Mouse (Mus musculus): ENCODE results near the gene Cntnap2.
"Not testable (repeated sequence)": the region's sequence is repeated elsewhere in the genome, so short reads cannot be mapped to it uniquely, and the experiment has no call there.

The Cntnap2 gene

GRCm38 (mm10) chr6:47259626-47260114, 2200.5 kb downstream of the Cntnap2 start:
- no peak for DNase-seq

DNA sequence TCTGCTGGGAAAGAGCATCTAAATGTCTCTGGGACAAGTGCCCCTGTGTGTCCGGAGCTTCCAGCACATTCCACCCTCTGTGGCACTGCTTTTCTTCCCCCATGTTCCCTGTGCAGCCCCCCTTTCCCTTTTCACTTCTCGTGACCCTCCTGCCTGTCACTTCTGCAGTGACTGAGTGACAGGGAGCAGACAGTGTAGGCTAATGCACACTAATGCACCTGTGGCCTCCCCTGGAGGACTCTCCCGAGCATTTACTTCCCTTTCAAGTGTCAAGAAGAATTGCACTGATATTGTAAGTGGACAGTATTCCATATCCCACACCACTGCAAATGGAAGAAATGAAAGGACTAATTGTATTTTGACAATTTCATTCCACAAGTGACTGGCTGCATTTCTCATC, 2208.1 kb downstream of the Cntnap2 start:
- no peak for DNase-seq

- DNase-seq: no peak
Measured at GRCm38 (mm10) chr6:47269455-47269854, 2210.3 kb downstream of the Cntnap2 start.

DNA sequence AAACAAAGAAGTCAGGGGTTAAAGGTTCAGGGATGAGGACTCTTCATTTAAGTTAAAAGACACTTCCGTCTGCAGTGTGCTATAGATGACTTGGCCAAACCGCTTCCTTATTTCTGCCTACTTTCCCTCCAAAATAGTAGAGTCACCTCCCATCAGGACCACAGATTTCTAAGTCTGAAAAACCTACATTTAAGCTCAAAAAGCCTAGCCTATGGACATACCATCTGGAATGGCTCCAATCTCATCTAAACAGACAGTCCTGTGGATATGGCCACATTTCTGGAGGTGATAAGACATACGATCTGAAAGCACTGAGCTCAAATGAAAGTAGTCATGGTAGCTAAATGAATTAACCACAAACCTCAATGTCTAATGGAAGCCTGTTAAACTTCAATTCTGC, 2212.4 kb downstream of the Cntnap2 start:
- DNase-seq: no peak

DNA sequence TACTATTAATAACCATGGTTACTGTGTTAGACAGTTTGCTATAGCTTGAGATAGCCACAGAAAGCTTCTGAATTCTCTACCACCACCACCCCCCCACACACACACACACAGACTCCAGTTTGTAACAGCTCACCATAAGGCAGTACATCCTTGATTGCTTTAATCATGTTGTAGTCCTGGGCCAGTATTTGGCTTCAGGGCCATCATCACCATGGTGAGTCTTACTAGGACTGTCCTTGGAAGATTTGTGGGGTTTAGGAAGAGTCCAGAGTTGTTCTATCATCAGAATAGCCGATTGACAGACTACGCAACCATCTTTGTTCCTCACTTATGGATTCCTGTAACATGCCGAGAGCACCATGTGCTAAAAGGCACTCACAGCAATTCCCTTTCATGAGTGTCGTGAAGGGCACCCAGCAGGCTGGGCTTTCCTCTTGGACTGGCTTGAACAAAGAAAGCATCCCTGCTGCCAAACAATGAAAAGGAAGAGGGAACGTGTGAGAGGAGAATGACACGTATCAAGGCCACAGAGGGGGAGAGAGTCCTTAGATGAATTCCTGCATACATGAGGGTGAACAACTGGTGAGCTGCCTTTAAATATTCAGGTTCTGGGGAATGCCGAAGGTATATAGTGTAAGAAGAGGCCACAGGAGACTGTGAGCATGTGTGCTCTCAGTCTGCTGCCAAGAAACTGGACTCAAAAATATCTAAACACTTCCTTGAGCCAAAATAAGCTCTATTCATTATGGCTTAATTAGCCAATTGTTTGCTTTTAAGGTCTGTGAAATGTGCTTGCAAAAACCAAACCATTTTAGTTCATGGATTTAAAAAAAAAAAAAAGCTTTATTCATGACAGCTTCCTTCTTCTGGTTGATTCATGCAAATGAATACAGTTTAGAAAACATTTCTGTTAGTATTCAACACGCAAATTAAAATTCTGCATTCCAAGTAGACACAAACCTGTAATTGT, 2213.7 kb downstream of the Cntnap2 start:
- no peak for DNase-seq

DNA sequence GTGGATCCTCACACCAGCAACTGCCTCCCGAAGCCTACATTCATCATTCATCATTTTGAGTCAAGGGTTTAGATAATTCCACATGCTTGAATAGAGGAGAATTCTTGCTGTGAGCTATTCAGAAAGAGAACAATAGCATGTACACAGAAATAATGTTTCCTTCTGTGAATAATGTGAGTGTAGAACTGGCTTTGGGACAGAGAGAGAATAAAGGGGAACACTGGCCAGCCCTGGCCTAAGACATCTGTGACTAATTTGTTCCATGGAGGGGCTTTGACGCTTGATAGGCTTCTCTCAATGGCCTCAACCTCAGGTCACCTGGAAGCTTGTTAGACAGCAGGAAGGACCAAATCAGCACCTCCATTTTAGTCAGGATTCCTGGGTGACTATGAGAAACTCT, 2215.9 kb downstream of the Cntnap2 start:
- no peak for DNase-seq

DNA sequence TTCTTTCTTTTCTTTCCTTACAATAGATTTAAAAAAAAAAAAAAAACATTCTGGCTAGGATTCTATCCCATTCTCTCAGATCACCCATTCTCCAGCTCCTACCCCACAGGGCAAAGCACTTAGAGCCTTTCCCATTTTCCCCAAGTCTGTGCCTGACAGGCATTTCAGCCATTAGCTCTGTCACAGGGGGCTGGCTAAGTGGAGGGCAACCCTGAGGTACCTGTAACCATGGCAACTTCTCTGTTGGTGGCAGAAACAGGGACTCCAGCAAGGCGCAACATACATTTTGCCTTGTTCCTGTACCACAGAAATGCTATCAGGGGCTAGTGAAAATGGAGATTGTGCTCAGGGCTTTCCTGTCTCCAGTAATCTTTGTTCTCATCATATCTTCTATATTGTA, 2220.0 kb downstream of the Cntnap2 start:
- DNase-seq: no peak

DNA sequence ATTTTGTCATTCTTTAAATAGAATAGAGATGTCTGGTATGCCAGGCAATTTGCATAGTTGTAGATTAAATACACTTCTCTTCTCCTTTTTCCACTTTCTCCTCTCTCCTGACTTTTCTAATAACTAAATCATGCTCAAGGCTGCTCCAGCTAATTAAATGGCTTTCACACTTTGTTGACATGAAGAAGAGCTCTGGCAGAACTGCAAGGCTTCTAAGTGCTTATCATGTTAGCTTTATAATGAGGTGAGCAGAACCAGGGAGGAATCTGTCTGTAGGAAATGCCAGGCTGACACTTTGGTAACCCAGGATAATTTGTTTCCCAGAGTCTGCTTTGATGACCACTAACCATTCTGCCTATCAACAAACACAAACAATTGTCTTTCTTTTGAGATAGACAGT, 2222.4 kb downstream of the Cntnap2 start:
- no peak for DNase-seq

- DNase-seq: no peak
Measured at GRCm38 (mm10) chr6:47284794-47285193, 2225.6 kb downstream of the Cntnap2 start.

DNA sequence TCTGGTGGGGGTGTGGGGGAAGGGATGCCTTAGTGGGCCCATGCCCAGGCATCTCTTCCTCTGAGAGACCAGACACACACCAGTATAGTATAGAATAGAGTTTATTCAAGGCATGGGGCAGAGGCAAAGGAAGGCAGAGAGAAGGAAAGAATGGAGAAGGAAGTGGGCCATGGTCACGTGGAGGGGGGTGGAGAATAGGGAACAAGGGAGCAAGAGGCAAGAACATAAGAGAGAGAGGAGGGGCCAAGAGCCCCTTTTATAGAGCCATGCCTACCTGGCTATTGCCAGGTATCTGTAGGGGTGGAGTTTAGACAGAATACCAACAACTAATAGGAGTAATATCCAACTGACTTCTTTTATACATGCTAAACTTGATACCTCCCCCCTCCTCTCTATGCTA, 2226.6 kb downstream of the Cntnap2 start:
- no peak for DNase-seq

DNA sequence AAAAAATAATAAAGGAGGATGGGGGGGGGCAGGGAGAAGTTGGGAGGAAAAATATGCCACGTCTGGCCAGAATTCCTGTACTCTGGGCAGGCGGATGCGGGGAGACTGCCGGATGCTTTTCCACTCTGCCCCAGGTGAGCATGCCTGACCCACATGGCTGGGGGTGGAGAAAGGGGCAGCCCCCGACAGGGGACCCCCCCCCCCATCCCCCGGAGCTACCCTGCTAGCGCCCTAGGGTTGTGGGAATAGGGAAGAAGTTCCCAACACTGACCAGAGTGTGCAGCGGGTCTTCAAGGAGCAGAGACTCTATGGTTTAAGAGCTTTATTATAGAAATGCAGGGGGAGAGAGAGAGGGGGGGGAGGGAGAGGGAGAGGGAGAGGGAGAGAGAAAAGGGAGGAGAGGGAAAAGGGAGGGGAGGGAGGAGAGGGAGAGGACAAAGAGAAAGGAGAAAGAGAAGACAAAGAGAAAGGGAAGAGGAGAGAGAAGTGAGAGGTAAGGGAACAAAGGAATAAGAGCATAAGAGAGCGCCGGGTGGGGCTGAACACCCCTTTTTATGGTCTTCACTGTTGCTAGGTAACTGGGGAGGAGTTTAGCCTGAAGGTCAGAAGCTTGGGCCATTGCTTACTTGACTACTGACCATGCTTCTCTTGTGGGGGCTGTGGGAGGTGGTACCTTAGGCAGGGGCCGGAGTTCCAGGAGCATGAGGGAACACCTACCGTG, 2227.2 kb downstream of the Cntnap2 start:
- DNase-seq: not testable (repeated sequence)

GRCm38 (mm10) chr6:47287722-47288121, 2228.6 kb downstream of the Cntnap2 start:
- no peak for DNase-seq

DNA sequence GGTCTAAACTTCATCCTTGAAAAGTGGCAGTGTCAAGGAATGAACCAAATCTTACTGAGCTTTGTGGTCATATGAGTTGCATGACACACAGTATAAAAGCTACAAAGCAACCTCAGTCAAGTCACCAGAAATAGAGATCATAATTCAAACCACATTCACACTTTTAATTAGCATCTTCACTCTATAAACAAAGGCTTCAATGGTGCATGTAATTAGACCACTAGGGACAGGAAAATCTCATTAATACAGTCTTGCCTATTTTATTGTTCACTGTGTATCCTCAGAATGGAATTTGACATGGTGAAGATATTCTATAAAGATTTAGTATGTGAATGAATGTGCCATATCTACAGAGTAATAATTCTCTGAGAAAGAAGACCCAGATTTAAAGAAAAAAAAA, 2232.8 kb downstream of the Cntnap2 start:
- DNase-seq: no peak

DNA sequence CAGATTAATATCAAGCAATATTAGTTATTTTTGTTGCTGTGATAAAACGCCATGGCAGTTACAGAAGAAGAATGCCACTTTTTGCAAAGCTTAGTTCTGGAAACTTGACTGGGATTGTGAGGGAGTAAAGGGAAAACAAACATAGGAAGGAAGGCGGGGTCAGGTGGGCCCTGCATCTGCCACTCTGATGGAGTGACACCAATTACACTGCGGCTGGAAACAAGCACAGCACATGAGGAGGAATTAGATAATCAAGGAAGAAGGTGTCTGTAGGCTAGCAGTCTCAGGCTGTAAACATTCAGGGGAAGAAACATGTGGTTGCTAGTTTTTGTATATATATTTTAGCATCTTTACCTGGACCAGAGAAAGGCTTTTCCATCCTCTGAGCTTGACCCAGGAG, 2233.3 kb downstream of the Cntnap2 start:
- DNase-seq: no peak

- DNase-seq: no peak
Measured at GRCm38 (mm10) chr6:47294433-47294832, 2235.3 kb downstream of the Cntnap2 start.

DNA sequence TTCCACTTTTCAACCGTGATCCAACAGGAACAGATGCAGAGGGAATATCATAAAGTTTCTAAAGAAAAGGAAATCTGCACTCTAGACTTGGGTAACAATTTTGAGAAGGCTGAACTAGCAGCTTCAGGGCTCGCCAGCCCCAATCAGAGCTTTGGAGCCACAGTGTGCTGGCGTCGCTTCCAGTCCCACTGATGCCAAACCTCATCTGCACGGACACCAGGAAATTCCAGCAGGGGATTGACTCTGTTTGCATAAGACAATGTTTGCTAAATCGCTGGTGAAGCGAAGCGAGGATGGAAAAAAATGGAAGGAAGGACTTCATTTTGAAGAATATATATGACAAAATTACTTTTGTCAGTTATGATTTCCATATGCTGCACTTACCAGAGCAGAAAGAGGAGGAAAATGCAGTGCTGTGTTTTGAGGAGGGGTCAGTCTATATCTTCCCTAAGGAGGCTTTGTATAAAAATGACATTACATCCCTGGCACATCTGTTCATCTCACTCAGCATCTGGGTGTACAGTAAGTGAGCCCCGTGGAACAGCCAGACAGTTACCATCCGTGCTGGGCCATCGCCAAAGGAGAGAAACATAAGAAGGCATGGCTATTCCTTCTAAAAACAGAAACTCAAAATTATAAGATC, 2245.8 kb downstream of the Cntnap2 start:
- DNase-seq: no peak

- DNase-seq: no peak
Measured at GRCm38 (mm10) chr6:47306065-47306798, 2247.1 kb downstream of the Cntnap2 start.

DNA sequence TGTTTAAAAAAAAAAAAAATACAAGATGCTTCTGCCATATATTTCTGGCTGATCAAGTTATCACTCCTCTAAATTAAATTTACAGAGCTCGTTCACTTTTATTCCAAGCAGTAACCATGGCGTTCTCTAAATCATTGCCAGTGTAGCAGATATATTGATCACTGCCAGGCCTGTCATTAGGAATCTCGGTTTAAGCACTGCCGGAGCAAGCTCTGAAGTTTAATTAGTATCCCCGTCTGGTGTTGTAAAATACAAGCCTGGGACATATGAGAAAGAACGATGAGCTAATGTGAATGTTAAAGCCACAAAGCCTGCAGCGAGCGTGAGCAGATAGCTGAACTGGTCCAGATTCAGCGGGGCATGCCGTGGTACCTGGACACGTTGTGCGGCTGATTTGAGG, 2247.8 kb downstream of the Cntnap2 start:
- DNase-seq: no peak

GRCm38 (mm10) chr6:47314507-47315334, 2255.6 kb downstream of the Cntnap2 start:
- DNase-seq: no peak

DNA sequence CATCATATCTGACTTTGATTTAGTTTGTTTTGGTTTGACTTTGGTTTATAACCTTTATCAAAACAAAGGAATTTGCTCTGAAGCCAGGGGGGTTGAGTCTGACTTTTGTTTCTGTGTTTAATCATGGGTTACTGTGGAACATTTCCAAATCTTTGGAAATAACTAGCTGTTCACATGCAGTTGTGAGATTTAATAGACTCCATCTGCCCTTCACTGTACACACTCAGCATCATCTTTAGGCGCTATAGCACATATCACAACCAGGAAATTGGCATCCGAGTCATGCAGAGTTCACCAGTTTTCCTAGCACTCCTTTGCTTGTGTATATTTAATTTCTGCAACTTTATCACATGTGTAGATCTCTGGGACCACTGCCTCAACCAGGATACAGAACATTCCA, 2256.3 kb downstream of the Cntnap2 start:
- no peak for DNase-seq

DNA sequence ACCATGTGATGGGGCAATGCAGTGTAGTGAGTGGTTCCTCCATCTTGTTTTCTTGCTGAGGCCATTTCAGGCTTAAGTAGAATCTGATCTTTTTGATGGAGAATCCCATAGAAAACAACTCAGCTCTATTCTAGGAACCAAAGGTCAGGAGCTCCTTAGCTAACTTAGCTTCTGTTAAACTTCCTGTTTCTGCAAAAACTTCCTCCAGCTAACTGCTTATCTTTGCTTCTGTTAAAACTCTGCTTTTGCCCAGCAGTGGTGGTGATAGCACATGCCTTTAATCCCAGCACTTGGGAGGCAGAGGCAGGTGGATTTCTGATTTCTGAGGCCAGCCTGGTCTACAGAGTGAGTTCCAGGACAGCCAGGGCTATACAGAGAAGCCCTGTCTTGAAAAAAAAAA, 2258.1 kb downstream of the Cntnap2 start:
- DNase-seq: no peak

- peak; percentile 21 for DNase-seq
Measured at GRCm38 (mm10) chr6:47318705-47319104, 2259.5 kb downstream of the Cntnap2 start.

Data from right cerebral cortex, postnatal 4 days (tissue).